8 mouse cellular contexts compared by ENCODE assay signal in genomic region chr15:91613981-91614665, GRCm38 (mm10). TPM values are rescaled to one million over a fixed set of nuclear protein-coding genes. Genes with fewer than 3 reads are reported as not detected.
DNase-seq lines count a peak whose midpoint lies in the region; ATAC-seq lines count a peak whose summit lies in the region.

No protein-coding gene starts in this region.

- DNase-seq in cerebellum, adult 11 months = peak; percentile 77
- peak; percentile 92 for DNase-seq in cerebellum, adult 9-11 months
- DNase-seq in layer of hippocampus, adult 8-10 months (ENCODE audit: low spot score in 2 of 2) = peak; percentile 79 to 82
- no peak for DNase-seq in thymus, postnatal 36 days
- DNase-seq in heart, embryonic 10.5 days (ENCODE audit: low spot score) = no peak

- H3K4me3 ChIP-seq in midbrain, embryonic 13.5 days (replicated peaks) = no peak overlapping the region
- no peak overlapping the region for H3K4me3 ChIP-seq in intestine, embryonic 16.5 days (ENCODE audit: low read length)
- no peak overlapping the region for H3K4me3 ChIP-seq in heart, embryonic 10.5 days

- peak overlapping the region; percentile 44; the same call in 1 of the 2 replicates for H3K27ac ChIP-seq in midbrain, embryonic 13.5 days
- no peak overlapping the region for H3K27ac ChIP-seq in intestine, embryonic 16.5 days (ENCODE audit: low read length)
- H3K27ac ChIP-seq in heart, embryonic 10.5 days = no peak overlapping the region

- 88% methylated on average over 11 of the region's 11 CpGs for WGBS in midbrain, embryonic 13.5 days
- WGBS in intestine, embryonic 16.5 days = 86% methylated on average over 11 of the region's 11 CpGs
- 87% methylated on average over 11 of the region's 11 CpGs for WGBS in heart, embryonic 10.5 days

- H3K4me1 ChIP-seq in midbrain, embryonic 13.5 days (replicated peaks) = no peaks in the 10 kb centered on the region
- H3K4me1 ChIP-seq in intestine, embryonic 16.5 days (ENCODE audit: control insufficient read depth, insufficient read depth, low read length) = no peaks in the 10 kb centered on the region
- H3K4me1 ChIP-seq in heart, embryonic 10.5 days = no peaks in the 10 kb centered on the region

- H3K36me3 ChIP-seq in midbrain, embryonic 13.5 days = no peaks in the 10 kb centered on the region
- no peaks in the 10 kb centered on the region for H3K36me3 ChIP-seq in intestine, embryonic 16.5 days (ENCODE audit: control insufficient read depth, insufficient read depth, low read length)
- H3K36me3 ChIP-seq in heart, embryonic 10.5 days = no peaks in the 10 kb centered on the region

- ATAC-seq in midbrain, embryonic 13.5 days = no peak
- ATAC-seq in megakaryocyte progenitor cell, adult 5-6 weeks (replicated peaks; ENCODE audit: poor library complexity) = no peak
- no peak for ATAC-seq in intestine, embryonic 16.5 days

- no peak overlapping the region for H3K9ac ChIP-seq in midbrain, embryonic 13.5 days (replicated peaks)
- H3K9ac ChIP-seq in intestine, embryonic 16.5 days (ENCODE audit: low read depth, low read length) = no peak overlapping the region

- H3K4me2 ChIP-seq in midbrain, embryonic 13.5 days (replicated peaks) = no peak overlapping the region
- H3K4me2 ChIP-seq in intestine, embryonic 16.5 days (ENCODE audit: low read depth, low read length) = no peak overlapping the region

- H3K9me3 ChIP-seq in midbrain, embryonic 13.5 days = no peaks in the 10 kb centered on the region
- no peaks in the 10 kb centered on the region for H3K9me3 ChIP-seq in intestine, embryonic 16.5 days (ENCODE audit: control insufficient read depth, low read length)
- H3K9me3 ChIP-seq in heart, embryonic 10.5 days = no peaks in the 10 kb centered on the region

- H3K27me3 ChIP-seq in midbrain, embryonic 13.5 days = no peaks in the 10 kb centered on the region
- no peaks in the 10 kb centered on the region for H3K27me3 ChIP-seq in intestine, embryonic 16.5 days (replicated peaks; ENCODE audit: control insufficient read depth, insufficient read depth, low read length)
- H3K27me3 ChIP-seq in heart, embryonic 10.5 days (ENCODE audit: insufficient read depth, poor library complexity, severe bottlenecking) = no peaks in the 10 kb centered on the region

RNA-seq across cellular contexts. Expression of gene Slc2a13, which starts 41.1 kb away (rescaled TPM):
- total RNA-seq in layer of hippocampus, adult 8-10 months (2022) = 10 to 100 TPM; 60.8 to 69.0 (median 64.0) TPM
- polyA plus RNA-seq in midbrain, embryonic 13.5 days (2015; fragmentation: Nextera tagmentation; extraction: Ambion mirVana) = 1.4 and 2.0 TPM in 2 replicates
- total RNA-seq in megakaryocyte progenitor cell, adult 5-6 weeks (2015) = 0.39 TPM in 1 of 2 replicates, not detected in the other
- 0.08 TPM in 1 of 2 replicates, not detected in the other for total RNA-seq in megakaryocyte progenitor cell, adult 5-6 weeks (2017)
- 0.75 and 0.93 TPM in 2 replicates for polyA plus RNA-seq in intestine, embryonic 16.5 days (2015; fragmentation: Nextera tagmentation; extraction: Ambion mirVana)
- polyA plus RNA-seq in heart, embryonic 10.5 days (2016; fragmentation: Nextera tagmentation; extraction: Ambion mirVana) = 0.80 and 0.90 TPM in 2 replicates

RNA-seq across cellular contexts. Expression of gene Lrrk2, which starts 58.9 kb away (rescaled TPM):
- total RNA-seq in layer of hippocampus, adult 8-10 months (2022) = 10 to 100 TPM; 20.9 to 31.2 (median 23.8) TPM
- polyA plus RNA-seq in midbrain, embryonic 13.5 days (2015; fragmentation: Nextera tagmentation; extraction: Ambion mirVana) = 1.2 and 1.4 TPM in 2 replicates
- total RNA-seq in megakaryocyte progenitor cell, adult 5-6 weeks (2015) = 20.6 and 22.8 TPM in 2 replicates
- total RNA-seq in megakaryocyte progenitor cell, adult 5-6 weeks (2017) = 13.5 and 24.9 TPM in 2 replicates
- 1.7 and 1.9 TPM in 2 replicates for polyA plus RNA-seq in intestine, embryonic 16.5 days (2015; fragmentation: Nextera tagmentation; extraction: Ambion mirVana)
- 3.3 and 3.5 TPM in 2 replicates for polyA plus RNA-seq in heart, embryonic 10.5 days (2016; fragmentation: Nextera tagmentation; extraction: Ambion mirVana)

Comparison
In these comparisons a context has a peak if more than half of its experiments do, and no peak if none do; other contexts are left out.
1. DNase-seq: peak in cerebellum, adult 11 months (single experiment), cerebellum, adult 9-11 months (single experiment) and layer of hippocampus, adult 8-10 months (2 of 2); none in thymus, postnatal 36 days (0 of 2) and heart, embryonic 10.5 days (single experiment).